Mouse (Mus musculus) forebrain, embryonic 10.5 days (tissue): Measurements from ENCODE around the gene Foxn1. TPM values are rescaled to one million over a fixed set of nuclear protein-coding genes. Genes with fewer than 3 reads are reported as not detected.

Source experiments
- DNase-seq: peaks from one replicate; pipeline ENCODE4 v3.0.0-alpha.2; 2017; ENCODE audit warnings: low spot score; ENCODE audit errors: extremely low spot score
- H3K27ac ChIP-seq: fragments of 300-500 bp; sonication (generic); 2 replicates; pipeline ENCODE4 v1.5.1; 2016; ENCODE audit warnings: mild to moderate bottlenecking
- H3K27me3 ChIP-seq: fragments of 300-500 bp; sonication (generic); 2 replicates; pipeline ENCODE4 v1.6.1; 2016; ENCODE audit warnings: mild to moderate bottlenecking; ENCODE audit not compliant: poor library complexity, severe bottlenecking
- H3K36me3 ChIP-seq: fragments of 300-500 bp; sonication (generic); replicated peaks from 2 replicates; pipeline ENCODE4 v1.6.1; 2016; ENCODE audit warnings: mild to moderate bottlenecking, moderate library complexity
- H3K4me1 ChIP-seq: fragments of 300-500 bp; sonication (generic); 2 replicates; pipeline ENCODE4 v1.6.1; 2016
- H3K4me3 ChIP-seq: fragments of 300-500 bp; sonication (generic); 2 replicates; pipeline ENCODE4 v1.5.1; 2016; ENCODE audit warnings: mild to moderate bottlenecking, moderate library complexity
- H3K9me3 ChIP-seq: fragments of 300-500 bp; sonication (generic); 2 replicates; pipeline ENCODE4 v1.6.1; 2016; ENCODE audit warnings: mild to moderate bottlenecking, moderate library complexity
- WGBS: fragments of 180-500 bp; shearing (Covaris S2); methylation state at CpG from one replicate; pipeline ENCODE4 v1.1.7; 2016; 5-methylcytosine and 5-hydroxymethylcytosine counted together
- polyA plus RNA-seq: library from polyadenylated mRNA; unstranded; fragments of >200 nt; fragmentation: Nextera tagmentation; extraction: Ambion mirVana; gene quantifications from 2 replicates; pipeline ENCODE4 v1.2.1, GENCODE M21; 2016

Gene Foxn1
- polyA plus RNA-seq, 1 experiment from 2014 or later = not detected

DNA sequence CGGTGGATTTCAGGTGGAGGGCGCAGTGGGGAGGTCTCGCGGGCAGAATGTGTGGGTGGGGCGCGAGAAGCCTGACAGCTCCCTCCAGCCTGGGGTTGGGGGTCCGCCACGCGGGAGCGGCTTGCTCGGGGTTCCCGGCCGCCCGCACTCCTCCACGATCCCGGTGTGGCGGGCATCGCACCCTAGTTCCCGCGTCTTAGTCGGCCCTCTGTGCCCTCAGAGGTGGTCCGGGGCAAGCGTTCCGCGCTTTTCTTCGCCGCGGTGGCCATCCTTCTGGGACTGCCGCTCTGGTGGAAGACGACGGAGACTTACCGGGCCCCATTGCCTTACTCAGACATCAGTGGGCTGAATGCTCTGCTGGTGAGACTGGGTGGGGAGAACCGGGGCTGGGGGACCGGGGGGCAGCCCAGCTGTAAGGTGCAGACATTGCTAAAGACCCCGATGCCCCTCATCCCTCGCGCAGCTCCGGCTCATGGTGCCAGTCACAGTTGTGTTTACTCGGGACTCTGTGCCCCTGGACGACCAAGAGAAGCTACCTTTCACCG lies 57.8 kb downstream of the Foxn1 start:
- H3K4me3 ChIP-seq = peak overlapping the region; percentile 81
- H3K9me3 ChIP-seq = no peaks in the 10 kb centered on the region; the same call in 1 of the 2 replicates
- H3K36me3 ChIP-seq = peaks cover 58% of the 10 kb centered on the region
- H3K4me1 ChIP-seq = peaks cover 14% of the 10 kb centered on the region
- no peaks in the 10 kb centered on the region for H3K27me3 ChIP-seq
- peak overlapping the region; percentile 88 for H3K27ac ChIP-seq
- under 1% methylated on average over 41 of the region's 41 CpGs for WGBS
- DNase-seq = no peak

DNA sequence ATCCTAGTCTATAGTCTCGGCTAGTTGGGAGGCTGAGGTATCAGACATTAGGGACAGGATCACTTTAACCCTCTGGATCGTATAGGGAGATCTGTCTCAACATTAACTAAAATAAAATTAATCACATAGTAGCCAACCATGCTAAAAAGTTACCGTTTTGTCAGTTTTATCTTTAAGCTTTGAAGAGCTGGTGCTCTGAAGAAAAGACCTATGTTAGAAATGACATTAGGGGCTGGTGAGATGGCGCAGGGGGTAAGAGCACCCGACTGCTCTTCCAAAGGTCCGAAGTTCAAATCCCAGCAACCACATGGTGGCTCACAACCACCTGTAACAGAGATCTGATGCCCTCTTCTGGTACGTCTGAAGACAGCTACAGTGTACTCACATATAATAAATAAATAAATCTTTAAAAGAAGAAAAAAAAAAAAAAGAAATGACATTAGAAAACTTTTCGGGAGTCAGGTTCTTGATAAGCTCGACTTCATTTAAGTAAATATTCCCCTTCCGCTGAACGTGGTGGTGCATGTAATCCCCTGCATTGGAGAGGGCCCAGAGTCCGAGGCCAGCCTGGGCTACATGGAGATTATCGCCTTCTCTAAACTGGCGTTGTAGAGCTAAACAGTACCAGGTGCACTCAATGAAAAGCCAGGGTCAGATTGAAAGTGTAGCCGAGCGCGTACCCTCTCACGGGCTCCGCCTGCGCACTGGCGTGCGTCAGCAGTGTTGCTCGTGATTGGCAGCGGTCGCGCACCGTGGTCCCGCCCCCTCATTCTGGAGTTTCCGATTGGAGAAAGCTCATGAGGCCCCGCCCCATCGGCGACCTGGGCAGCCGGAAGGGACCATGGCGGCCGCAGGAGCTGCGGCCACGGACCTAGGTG lies 58.5 kb downstream of the Foxn1 start, which contains the start of gene Pigs:
Pigs (plus strand) TSS at position 782 of the 878 bp plus-strand sequence.
- WGBS = 15% methylated on average over 37 of the region's 37 CpGs
- H3K36me3 ChIP-seq = peaks cover 55% of the 10 kb centered on the region
- peak within 1 kb of the TSS; percentile 81 for H3K4me3 ChIP-seq
- peak within 1 kb of the TSS; percentile 88 for H3K27ac ChIP-seq
- peaks cover 21% of the 10 kb centered on the region for H3K4me1 ChIP-seq
- H3K9me3 ChIP-seq = no peaks in the 10 kb centered on the region; the same call in 1 of the 2 replicates
- peak; percentile 96 for DNase-seq
- no peaks in the 10 kb centered on the region for H3K27me3 ChIP-seq

DNA sequence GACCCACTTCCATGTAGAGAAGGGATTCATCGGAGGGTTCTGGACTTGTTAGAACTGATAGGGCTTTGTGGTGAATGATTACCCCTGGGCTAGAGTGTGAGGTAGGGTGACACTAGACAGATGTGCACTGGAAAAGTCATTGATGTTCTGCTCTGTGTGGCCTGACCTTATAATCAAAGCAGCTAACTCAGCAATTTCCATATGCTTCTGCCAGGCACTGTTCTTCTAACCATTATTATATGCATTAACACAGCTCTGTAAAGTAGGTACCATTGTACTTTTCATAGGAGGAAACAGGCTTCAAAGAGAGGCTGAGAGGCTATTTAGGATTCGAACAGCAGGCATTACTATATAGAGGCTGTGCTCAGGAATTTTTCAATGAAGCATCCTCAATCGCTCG lies 59.1 kb downstream of the Foxn1 start:
- no peaks in the 10 kb centered on the region for H3K27me3 ChIP-seq
- H3K4me3 ChIP-seq = no peak overlapping the region
- DNase-seq = no peak
- H3K4me1 ChIP-seq = peaks cover 28% of the 10 kb centered on the region
- no peaks in the 10 kb centered on the region for H3K9me3 ChIP-seq
- H3K36me3 ChIP-seq = peaks cover 55% of the 10 kb centered on the region
- 93% methylated on average over 4 of the region's 4 CpGs for WGBS
- H3K27ac ChIP-seq = no peak overlapping the region

DNA sequence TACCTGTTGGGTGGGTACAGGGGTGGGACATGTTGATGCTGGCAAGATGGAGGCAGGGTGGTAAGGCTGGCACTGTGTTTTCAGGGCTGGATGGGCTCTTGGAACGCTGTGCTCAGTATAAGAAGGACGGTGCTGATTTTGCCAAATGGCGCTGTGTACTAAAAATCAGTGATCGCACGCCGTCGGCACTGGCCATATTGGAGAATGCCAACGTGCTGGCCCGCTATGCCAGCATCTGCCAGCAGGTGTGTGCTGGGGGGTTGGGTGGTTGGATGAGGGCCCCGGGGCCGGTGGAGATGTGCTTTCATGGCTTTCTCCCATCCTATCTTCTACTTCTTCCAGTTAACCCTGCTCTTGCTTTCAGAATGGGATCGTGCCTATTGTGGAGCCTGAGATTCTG lies 61.4 kb downstream of the Foxn1 start:
- Histone ChIP-seq H3K27ac (no peak overlapping the region), H3K36me3 (peaks cover 63% of the 10 kb centered on the region), H3K27me3 (no peaks in the 10 kb centered on the region), H3K4me3 (no peak overlapping the region), H3K9me3 (no peaks in the 10 kb centered on the region), H3K4me1 (peaks cover 33% of the 10 kb centered on the region)
- DNase-seq = no peak
- 94% methylated on average over 12 of the region's 12 CpGs for WGBS

DNA sequence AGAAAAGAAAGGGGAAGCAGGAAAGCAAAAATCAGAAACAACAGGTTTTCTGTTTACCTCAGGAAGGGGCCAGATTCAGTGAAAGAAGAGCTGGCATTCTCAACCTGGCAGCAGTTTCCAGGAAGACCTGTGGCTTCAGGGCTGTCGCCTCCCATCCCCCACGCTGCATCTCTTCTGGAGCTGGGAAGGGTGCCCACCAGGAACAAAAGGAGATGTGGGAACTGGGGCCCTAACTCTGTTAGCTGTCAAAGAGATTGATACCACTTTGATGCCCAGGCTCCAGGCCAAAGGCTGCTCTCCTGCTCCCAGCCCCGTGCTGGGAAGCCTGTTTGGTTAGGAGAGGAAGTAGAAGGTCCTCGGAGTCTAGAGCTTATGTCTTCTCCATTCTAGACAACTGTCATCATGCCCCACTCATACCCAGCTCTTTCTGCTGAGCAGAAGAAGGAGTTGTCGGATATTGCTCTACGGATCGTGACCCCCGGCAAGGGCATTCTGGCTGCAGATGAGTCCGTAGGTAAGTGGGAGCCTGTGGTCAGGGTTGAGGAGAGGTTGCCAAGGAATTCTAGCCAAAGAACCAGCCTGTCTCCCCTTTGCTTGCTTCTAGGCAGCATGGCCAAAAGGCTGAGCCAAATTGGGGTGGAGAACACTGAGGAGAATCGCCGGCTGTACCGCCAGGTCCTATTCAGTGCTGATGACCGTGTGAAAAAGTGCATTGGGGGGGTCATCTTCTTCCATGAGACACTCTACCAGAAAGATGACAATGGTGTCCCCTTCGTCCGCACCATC lies 62.2 kb downstream of the Foxn1 start:
- Histone ChIP-seq H3K27ac (no peak overlapping the region), H3K4me3 (no peak overlapping the region), H3K27me3 (no peaks in the 10 kb centered on the region), H3K4me1 (peaks cover 27% of the 10 kb centered on the region), H3K36me3 (peaks cover 71% of the 10 kb centered on the region), H3K9me3 (no peaks in the 10 kb centered on the region)
- DNase-seq = no peak
- WGBS = 93% methylated on average over 15 of the region's 15 CpGs

DNA sequence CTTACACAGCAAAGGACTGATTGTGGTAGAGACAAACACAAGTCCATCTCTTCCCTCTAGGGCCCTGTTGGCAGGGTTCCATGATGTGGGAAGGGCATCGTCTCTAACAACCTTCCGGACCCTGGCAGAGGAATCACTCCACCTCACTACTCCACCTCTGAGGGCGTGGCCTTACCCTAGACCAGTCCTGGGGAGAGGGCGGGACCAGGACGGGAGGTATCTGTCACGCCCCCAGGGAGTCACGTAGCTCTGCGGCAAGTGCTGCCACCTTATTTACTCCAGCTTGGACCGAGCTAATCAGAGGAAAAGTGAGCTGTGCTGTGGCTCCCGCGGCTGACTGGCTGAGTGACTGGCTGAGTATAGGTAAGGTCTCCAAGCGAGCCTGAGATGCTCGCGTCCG lies 63.5 kb downstream of the Foxn1 start, which contains the start of gene Aldoc:
Aldoc (plus strand) TSS at position 109 of the 400 bp plus-strand sequence.
- DNase-seq = peak; percentile 53
- Histone ChIP-seq H3K4me3 (peak within 1 kb of the TSS; percentile 22), H3K27ac (peak within 1 kb of the TSS; percentile 40; the same call in 1 of the 2 replicates), H3K9me3 (no peaks in the 10 kb centered on the region), H3K36me3 (peaks cover 84% of the 10 kb centered on the region), H3K27me3 (no peaks in the 10 kb centered on the region), H3K4me1 (peaks cover 20% of the 10 kb centered on the region)
- 6% methylated on average over 15 of the region's 15 CpGs for WGBS

DNA sequence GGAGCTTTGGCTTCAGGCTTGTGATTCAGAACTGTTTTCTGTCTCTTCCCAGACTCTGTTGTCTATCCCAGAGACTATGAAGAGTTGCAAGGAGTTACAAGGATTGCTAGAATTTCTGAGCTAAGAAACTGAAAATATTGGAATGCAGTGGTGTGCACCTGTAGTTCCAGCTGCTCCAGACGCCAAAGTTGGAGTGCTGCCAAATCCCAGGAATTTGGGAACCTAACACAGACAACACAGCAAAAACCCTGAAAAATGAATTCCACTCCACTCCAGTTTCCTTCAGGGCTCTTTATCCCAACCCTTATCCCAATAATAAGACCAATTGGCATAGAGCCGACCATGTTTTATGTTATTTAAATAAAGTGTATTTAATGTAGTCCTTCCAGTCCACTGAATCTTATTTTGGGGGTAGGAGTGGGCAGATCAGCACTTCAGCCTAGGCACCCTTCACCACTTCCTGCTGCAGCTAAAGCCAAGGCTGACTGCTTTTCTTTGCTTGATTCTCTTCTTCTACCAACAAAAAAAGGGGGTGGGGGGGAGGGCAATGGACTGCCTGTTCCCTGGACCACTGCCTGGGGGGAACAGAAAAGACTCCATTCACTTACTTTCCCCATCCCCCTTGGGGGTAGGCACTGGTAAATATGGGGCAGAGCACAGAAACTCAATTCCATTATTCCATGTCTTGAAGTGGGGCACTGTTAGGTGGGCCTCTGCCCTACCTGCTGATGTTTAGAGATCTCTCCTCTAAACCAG lies 64.1 kb downstream of the Foxn1 start:
- DNase-seq = no peak
- peaks cover 90% of the 10 kb centered on the region for H3K36me3 ChIP-seq
- H3K4me3 ChIP-seq = peak overlapping the region; percentile 22; the same call in 1 of the 2 replicates
- H3K27me3 ChIP-seq = no peaks in the 10 kb centered on the region
- H3K27ac ChIP-seq = peak overlapping the region; percentile 40; the same call in 1 of the 2 replicates
- peaks cover 20% of the 10 kb centered on the region for H3K4me1 ChIP-seq
- WGBS = 79% methylated on average over 2 of the region's 2 CpGs
- no peaks in the 10 kb centered on the region for H3K9me3 ChIP-seq

DNA sequence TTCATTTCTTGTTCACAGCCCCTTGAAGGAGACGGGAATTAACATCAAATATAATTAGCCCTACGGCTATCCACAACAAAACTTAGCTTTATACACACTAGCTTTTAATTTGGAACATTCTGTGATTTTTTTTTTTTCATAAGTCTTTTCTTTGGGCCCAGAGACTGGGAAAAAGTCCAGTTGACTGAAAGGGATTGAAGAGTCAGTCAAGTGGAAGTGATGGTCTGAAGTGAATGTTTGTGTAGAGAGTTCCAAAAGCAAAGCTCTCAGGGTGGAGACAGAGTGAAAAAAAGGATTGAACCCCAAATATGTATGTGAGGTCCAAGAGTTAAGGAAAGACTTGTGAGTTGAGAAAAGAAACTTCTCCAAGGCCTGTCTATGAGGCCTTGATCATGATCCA lies 67.9 kb downstream of the Foxn1 start:
- Histone ChIP-seq H3K36me3 (peaks cover 98% of the 10 kb centered on the region), H3K27me3 (no peaks in the 10 kb centered on the region), H3K27ac (no peak overlapping the region), H3K4me1 (peaks cover 16% of the 10 kb centered on the region), H3K9me3 (no peaks in the 10 kb centered on the region), H3K4me3 (no peak overlapping the region)
- no peak for DNase-seq
- WGBS = 90% methylated on average over 2 of the region's 2 CpGs

DNA sequence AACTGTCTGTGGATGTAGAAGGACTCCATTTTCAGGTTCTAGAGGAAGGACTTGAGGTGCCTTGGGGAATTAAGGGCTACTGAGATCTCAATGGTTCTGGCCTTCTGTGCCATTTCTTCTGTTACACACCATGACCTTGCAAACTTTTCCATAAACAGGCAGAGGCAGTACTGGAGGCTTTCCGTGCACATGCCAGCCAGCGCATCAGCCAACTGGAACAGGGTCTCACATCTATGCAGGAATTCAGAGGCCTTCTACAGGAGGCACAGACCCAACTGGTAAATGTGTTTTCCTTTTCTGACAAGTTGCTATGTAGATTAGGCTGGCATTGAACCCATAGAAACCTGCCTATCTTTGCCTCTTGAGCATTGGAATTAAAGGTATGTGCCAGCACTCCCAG lies 72.7 kb downstream of the Foxn1 start:
- DNase-seq = no peak
- no peaks in the 10 kb centered on the region for H3K9me3 ChIP-seq
- WGBS = 96% methylated on average over 2 of the region's 2 CpGs
- H3K27me3 ChIP-seq = no peaks in the 10 kb centered on the region
- H3K4me1 ChIP-seq = no peaks in the 10 kb centered on the region
- H3K4me3 ChIP-seq = no peak overlapping the region
- H3K27ac ChIP-seq = no peak overlapping the region
- peaks cover 98% of the 10 kb centered on the region for H3K36me3 ChIP-seq

DNA sequence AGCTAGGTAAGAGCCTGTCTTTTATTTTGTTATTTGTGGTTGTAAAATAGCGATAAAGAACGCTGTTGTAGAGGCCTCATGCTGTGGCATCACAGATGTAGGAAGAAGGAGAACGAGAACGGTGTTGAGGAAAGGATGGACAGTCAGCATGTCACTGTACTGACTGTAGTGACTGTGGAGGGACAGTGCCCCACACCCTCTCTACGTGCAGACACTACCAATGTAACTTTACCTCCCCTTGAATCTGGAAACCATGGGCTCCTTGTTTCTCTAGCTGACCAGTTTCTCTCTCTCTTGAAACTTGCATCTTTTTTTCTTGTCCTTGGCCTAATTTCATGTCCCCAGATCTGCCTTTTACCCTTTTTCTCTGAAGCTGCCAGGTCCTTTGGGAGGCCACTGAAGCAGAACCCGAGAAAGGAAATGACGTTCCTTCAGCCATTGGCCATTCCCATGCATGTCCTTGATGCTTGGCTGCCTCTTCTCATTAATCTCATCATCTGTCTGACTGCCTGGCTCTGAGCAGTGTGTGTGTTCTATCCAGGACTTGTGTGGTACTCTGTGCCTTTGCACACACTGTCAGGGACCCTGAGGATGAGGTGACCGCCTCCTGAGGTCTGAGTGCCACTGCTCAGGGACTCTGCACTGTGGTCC lies 75.4 kb downstream of the Foxn1 start:
- Histone ChIP-seq H3K27ac (no peak overlapping the region), H3K4me1 (peaks cover 8% of the 10 kb centered on the region), H3K27me3 (no peaks in the 10 kb centered on the region), H3K9me3 (no peaks in the 10 kb centered on the region), H3K36me3 (peaks cover 98% of the 10 kb centered on the region), H3K4me3 (no peak overlapping the region)
- WGBS = 92% methylated on average over 8 of the region's 8 CpGs
- DNase-seq = no peak
